Mouse (Mus musculus) 3134 (cell line): Measurements from ENCODE around the gene Pomgnt2.
A peak's percentile ranks its signal among the peaks of the same experiment; 100 is the strongest.

Experiments used
- DNase-seq: peaks from one replicate; pipeline ENCODE4 v3.0.0-alpha.2; 2011; ENCODE audit warnings: low spot score; ENCODE audit not compliant: insufficient read length; ENCODE audit errors: extremely low read depth

Gene Pomgnt2

GRCm38 (mm10) chr9:122014241-122014667 lies 17.3 kb upstream of the Pomgnt2 start:
- DNase-seq = peak; percentile 32

DNA sequence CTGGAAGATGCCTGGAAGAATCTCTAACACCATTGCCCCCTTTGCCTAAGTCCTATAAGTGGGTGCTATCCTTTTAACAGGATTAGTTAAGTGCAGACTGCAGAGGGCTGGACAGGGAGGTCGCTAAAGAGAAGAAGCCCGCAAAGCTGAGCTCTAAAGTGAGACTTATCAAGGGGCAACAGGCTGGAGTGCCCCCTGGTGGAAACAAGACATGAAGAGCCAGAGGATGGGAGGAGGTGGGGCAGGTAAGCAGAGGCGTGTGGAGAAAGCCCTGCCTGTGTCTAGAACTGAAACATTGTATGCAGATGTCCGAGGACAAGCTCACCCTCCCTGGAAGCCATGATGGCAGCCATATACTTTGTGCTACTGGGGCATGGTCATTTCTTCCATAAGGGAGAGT lies 16.7 kb upstream of the Pomgnt2 start:
- DNase-seq = no peak

GRCm38 (mm10) chr9:122012816-122013215 lies 15.9 kb upstream of the Pomgnt2 start:
- DNase-seq = no peak

GRCm38 (mm10) chr9:122010751-122011150 lies 13.8 kb upstream of the Pomgnt2 start:
- no peak for DNase-seq

- DNase-seq = no peak
Measured at GRCm38 (mm10) chr9:122008876-122009275, 12.0 kb upstream of the Pomgnt2 start.

DNA sequence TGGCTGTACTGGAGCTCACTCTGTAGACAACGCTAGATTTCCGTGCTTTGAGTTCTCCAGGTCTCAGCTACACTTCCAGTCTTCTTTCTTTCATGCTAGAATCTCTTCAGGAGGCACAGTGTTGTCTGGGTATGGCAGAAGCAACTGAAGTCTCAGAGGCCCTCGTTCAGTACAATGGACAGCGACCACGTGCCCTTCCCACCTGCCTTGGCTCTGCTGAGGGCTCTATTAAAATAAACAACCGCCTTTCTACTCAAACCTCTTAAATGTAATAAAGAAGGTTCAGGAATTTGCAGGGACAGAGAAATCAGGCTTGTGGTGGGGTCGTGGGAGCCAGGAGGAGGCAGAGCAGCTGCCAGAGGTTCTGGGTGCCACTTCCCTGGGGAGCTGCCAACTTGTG lies 9.7 kb upstream of the Pomgnt2 start:
- DNase-seq = no peak

DNA sequence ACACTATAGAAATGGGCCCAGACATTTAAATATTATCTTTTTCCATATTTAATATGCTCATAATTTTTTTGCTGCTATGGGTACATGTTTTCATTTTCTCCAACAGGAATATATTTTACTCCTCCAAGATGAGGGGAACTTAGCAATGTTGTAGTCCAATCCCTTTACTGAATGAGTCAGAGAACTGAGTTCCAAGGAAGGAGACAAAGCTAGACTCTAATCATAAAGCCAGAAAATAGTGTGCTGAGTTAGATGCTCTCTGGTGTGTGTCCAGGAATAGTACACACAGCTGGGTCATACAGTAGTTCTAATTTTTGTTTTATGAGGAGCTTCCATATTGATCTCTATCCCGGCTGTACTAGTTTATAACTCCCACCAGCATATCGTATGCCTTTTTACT lies 9.3 kb upstream of the Pomgnt2 start:
- no peak for DNase-seq

- no peak for DNase-seq
Measured at GRCm38 (mm10) chr9:121997978-121998377, 1.1 kb upstream of the Pomgnt2 start.

- DNase-seq = peak; percentile 88
Measured at GRCm38 (mm10) chr9:121995508-121996131, 1.3 kb downstream of the Pomgnt2 start.

DNA sequence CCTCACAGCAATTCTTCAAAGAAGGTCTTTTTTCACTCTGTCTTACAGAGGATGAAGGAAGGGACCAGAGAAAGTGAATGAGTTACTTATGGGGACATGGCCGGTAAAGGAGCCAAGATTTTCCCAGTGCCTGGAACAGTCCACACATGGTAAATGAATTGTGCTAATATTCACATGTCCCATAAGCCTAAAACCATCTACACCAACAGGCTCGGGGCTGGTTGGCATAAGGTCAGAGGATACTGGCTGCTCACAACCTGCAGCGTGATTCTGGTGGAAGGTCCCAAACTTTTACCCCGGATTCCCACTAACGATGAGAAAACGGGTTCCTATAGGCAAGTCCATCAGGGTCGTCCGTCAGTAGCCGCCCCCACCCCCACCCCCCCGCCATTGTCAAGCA lies 1.8 kb downstream of the Pomgnt2 start:
- DNase-seq = no peak

- DNase-seq = no peak
Measured at GRCm38 (mm10) chr9:121993047-121993446, 3.9 kb downstream of the Pomgnt2 start.

DNA sequence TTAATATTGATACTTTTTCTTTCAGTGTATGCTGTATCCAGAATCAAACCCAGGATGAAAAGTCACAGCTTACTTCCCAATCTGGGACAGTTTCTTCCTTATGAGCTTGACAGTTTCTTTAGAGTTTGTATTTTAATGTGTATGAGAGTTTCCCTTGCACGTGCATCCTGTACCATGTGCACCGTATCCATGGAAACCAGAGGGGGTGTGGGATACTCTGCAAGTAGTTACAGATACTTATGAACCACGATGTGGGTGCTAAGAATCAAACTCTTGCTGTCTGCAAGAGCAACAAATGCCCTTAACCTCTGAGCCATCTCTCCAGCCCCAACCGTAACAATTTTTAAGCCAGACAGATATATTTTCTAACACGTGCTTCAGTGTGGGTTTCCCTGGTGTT lies 5.9 kb downstream of the Pomgnt2 start:
- no peak for DNase-seq

DNA sequence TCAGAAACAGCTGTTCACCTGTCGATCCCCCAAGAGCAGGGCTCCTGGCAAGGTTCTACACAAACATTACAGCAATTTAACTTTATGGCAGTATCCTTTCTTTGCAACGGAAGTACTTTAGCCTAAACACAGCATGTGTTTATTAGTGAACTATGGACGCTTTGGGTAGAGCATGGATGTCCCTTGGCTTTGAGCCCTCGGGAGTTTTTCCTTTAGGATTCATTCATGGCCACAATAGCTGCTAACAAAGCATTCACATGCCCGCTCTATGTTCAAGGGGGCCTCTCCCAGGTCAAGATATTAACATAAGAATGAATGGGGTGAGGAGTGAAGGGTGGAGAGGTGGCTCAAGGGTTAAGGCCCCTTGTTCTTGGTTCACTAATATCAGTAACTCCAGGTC lies 7.4 kb downstream of the Pomgnt2 start:
- no peak for DNase-seq

- DNase-seq = no peak
Measured at GRCm38 (mm10) chr9:121988910-121989309, 8.0 kb downstream of the Pomgnt2 start.

- no peak for DNase-seq
Measured at GRCm38 (mm10) chr9:121984465-121985461, 12.1 kb downstream of the Pomgnt2 start.

DNA sequence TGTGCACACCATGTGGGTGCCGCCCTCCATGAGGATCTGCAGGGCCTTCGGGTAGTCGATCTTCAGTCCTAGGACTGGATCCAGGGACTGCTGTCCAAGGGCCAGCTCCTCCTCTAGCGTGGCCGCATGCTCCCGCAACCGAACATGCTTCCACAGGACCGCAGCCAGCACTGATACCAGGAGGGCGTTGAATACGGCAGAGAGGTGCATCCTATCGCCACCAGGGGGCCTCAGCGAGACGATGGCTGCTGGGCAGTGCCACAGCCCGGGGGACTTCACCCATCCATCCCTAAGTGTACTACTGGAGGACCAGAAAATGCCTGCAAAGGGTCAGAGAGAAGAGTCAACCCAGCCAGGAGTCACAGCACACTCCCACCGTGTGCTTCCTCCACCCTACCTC lies 13.4 kb downstream of the Pomgnt2 start:
- peak; percentile 45 for DNase-seq

GRCm38 (mm10) chr9:121982665-121983064 lies 14.2 kb downstream of the Pomgnt2 start:
- no peak for DNase-seq

- DNase-seq = no peak
Measured at GRCm38 (mm10) chr9:121982214-121982613, 14.7 kb downstream of the Pomgnt2 start.

DNA sequence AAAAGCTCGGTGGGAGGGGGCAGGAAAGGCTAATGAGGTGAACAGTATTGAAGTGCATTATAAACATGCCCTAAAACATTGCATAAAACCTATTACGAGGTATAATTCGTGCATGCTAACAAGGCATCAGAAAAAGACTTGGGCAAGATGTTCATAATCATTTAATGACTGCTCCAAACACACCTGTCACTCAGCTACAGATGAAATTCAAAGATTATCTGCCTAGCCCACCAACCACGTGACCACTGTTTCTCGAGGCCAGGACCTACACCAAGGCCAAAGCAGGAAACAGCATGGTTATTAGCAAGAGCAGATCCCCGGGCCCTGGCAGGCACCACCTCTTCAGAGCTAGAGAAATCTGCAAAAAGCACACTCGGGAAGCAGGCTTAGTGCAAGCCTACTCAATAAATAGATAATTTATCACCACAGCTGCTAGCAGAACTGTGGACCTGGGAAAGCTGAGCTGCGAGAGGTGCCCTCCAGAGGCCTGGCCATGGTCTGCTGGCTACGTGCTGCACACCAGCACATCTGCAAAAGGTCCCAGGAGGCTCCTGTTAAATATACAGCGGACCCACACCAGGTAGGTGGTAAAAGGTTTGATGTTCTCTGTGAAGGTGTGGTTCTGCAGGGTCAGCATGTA lies 15.3 kb downstream of the Pomgnt2 start:
- no peak for DNase-seq

GRCm38 (mm10) chr9:121981046-121981445 lies 15.9 kb downstream of the Pomgnt2 start:
- DNase-seq = no peak

- no peak for DNase-seq
Measured at GRCm38 (mm10) chr9:121975321-121975720, 21.6 kb downstream of the Pomgnt2 start.
